Mouse (Mus musculus) B cell, adult (primary cell): ENCODE data around the gene Il23a. TPM values are rescaled to one million over a fixed set of nuclear protein-coding genes. Genes with fewer than 3 reads are reported as not detected.

ENCODE experiments used
- total RNA-seq: library from RNA; stranded (reverse); gene quantifications from 4 replicates; pipeline ENCODE4 v1.2.4, GENCODE M21; 2023; ENCODE audit not compliant: inconsistent age

The Il23a gene
- total RNA-seq: 0.30 TPM in 1 of 4 replicates, not detected in the others

DNA sequence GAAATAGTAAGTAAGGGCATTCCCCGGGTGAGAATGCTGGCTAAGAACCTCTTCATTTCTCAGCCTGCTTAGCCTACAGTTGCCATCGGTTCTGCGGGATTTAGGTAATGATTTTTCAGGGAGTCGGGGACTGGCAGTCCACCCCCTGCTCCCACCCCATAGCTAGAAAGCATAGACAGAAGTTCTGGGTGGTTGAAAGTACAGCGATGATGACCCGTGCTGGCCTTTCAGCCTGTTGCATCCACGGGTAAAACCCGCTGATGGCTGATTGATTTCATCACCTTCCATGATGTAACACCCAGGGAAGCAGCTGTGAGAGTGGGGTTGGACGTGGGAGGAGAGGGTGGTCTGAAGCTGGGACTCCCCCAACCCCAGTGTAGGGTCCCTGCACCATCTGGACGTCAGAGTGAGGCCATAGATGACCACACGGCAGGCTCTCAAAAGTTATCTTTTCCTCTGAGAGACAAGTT, at the start of gene Il23a:
Il23a (minus strand) TSS at position 51 of the 470 bp plus-strand sequence.

DNA sequence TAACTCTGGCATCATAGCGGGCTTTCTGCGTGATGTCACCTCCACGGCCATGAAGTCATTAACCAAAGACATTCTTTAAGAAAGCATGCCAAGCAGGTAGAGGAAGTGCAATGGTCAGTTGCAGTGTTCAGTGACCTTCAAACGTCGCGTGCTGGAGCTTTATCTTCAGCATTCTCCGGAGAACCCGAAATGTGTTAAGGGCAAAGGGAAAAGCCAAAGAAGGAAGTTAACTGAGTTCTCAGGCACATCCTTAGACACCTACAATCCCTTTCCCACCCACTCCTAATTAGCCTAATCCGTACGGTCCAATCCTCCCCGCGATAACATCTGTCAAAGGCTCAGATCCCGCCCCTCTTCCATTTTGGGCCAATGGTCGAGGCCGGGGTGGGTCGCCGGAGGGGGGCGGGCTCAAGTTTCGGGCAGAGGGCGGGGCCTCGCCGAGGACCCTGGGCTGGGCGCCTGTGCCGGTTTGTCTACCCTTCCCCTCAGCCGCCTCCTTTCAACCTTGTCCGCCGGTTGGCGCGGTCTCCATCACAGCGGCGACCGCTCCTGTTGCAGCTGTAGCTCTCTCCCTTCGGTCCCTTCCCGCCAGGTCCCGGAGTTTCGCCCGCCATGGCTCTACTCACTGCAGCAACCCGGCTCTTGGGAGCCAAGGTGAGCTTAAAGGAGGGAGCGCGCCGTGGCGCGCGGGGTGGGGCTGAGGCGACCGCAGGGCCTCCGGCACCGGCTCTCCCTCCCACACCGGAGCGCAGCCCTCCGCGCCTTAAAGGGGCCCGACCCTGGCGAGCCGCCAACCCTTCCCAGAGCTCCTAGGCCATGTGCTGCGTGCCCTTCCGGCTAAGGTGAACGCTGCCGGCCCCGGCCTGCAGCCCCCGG, 39.0 kb upstream of the Il23a start, which contains the start of gene Cs:
Cs (plus strand) TSS at position 429 of the 876 bp plus-strand sequence.

DNA sequence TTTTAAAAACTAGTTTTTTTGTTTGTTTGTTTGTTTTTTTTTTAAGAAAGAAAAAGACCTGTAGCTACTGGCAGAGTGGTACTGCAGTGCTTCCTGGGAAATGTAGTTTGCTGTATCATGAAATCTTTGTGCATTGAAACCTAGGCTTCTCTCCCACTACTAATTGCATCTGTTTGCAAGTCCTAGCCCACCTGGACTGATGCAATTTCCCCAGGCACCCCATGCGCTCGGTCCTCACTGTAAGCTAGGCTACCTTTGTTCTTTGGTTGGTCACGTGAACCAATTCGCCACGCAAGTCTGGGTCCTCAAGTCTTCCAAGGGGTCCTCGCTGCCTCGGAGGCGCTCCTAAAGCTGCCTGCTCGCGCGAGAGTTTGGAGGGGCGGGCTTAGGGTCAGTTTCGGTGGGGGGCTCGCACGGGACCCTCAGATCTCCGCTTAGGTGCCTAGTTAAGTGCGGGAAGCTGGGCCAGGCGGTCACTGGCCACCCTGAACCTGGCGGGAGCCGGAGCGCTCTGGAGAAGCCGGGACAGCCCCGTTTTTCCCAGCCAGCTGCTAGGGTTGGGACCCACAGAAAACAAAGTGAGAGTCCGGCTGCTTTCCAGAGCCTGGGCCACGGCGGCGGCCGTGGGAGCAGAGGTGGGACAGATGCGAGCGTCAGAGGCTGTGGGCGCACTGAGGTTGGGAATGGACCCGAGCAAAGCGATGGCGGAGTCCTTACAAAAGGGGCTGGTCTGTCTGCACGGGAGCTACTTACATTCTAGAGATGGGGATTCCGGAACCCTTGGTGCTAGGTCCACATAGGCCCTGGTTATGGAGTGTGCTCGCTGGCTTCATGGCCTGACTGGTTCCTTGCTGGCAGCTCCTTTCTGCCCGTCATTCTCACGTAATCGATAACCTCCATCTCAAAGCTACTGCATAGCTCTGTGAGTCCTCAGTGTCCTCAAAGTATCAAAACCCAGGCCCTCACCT, 23.9 kb upstream of the Il23a start, which contains the start of gene Cnpy2:
Cnpy2 (plus strand) TSS at position 319 of the 968 bp plus-strand sequence.

DNA sequence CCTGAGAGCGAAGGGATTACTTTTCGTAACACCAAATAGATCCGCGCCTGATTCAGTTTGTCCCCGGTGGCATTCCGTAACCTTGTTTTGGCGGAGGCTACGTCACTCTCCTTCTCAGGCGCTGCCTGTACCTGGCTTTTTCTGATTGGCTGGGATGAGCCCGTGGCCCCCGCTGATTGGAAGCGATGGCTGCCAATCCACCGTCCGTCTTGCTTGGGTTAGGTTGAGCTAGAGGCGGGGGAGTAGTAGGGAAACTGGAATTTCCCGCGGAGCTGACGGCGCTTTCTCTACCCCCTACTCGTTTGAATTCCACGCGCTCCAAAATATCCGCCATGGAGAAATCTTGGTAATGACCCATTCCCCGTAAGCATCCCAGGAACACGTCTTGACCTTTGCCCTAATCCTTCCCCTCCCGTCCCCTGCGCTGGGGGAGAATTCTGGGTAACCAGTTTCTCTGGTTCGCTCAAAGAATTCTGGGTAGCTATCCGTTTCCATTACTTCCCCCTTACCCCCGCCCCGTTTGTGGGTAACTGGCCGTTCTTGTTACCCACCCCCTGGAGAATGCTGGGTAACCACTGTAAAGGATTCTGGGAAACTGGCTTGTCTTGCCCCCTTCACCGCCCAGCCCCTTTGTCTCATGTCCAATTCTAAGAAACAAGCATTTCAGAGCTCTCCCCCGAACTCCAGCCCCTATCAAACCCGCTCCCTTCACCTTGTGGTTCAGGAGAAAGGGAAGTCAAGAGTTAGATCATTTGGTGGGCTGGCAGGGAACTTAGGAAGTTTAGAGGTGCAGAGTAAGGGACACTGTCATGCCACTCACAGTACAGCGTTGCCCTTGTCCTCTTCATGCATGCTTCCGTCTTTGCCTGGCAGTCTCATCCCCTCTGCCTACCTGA, 4.8 kb upstream of the Il23a start, which contains the start of gene Pan2:
Pan2 (plus strand) TSS at position 210 of the 896 bp plus-strand sequence.

DNA sequence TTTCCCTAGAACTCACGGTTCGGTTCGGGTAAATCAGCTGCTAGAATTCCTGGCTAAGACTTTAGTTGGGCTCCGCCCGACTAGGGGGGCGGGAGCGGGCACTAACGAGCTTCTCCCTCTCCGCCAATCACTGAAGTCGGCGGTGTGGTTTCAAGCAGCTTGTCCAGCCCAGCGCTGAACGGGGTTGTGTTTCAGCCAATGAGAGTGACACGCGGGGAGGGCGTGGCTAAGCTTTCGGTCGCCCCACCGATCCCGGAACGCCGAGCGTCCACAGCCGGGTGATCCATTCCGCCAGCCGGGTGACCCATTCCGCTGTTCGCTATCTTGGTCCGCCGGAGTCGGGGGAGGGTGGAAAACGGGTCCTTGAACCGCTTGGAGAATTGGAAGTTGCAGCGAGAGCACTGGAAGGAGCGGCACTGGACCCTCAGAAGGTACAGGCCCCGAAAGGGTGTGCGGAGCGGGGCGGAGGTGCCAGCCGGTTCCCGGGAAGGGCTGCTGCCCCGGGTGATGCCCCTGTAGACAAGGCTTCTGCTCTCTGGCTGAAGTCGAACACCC, 28.2 kb downstream of the Il23a start, which contains the start of gene Stat2:
Stat2 (plus strand) TSS at position 273 of the 555 bp plus-strand sequence.

DNA sequence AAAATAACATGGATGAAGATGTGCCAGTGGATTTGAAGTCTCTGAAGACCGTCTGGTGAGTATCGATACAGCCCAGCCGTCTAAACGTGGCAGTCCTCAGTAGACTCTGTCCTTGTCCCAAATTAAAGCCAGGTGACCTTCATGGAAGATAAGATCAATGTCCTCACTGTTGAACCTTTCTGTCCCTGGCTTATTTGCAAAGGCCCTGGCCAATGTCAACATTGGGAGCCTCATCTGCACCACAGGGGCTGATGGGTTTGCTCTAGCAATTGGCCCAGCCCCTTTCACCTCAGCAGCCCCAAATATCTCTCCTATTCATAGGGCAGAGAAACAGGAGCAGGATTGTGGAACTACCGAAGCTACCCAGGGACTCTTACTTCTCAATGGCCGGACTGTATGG, 30.2 kb downstream of the Il23a start, which contains the start of gene Apof:
Apof (plus strand) TSS at position 301 of the 400 bp plus-strand sequence.

DNA sequence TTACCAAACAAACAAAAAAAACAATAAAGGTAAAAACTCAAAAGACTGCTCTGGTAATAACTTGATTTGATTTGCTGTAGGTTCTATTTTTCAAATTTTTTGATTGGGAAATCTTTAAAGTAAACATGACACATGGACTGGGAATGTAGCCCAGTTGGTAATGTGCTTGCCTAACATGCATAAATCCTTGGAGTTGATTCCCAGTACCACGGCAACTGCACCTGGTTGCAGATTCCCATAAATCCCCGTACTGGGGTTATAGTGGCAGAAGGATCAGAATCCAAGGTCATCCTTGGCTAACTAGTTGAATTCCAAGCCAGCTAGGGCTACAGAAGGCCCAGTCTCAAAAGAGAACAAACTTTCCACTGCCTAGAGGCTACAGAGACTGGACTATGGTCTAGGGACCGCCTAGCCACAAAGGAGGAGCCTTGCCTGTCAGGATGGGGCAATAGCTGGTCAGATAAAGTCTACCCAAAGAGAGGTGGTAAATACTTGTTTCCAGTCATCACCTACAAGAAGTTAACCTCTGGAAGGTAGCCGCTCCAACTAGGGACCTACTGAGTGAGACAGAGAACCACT, 44.8 kb downstream of the Il23a start, which contains the start of gene Apon:
Apon (plus strand) TSS at position 420 of the 579 bp plus-strand sequence.

Other genes starting within 250 kb of the Il23a start
- gene Ptges3, start 239.8 kb downstream of the Il23a start, total RNA-seq: 125 to 138 TPM (median 132 TPM) in 4 replicates
- gene Atp5b, start 215.5 kb downstream of the Il23a start, total RNA-seq: 578 to 690 TPM (median 600 TPM) in 4 replicates
- 114 to 132 TPM (median 129 TPM) in 4 replicates for gene Baz2a, start 207.2 kb downstream of the Il23a start, total RNA-seq
- 46.0 to 52.1 TPM (median 47.1 TPM) in 4 replicates for gene Rbms2, start 118.5 kb downstream of the Il23a start, total RNA-seq
- not detected in 4 replicates for gene Gls2, start 104.3 kb downstream of the Il23a start, total RNA-seq
- 12.9 to 16.0 TPM (median 15.8 TPM) in 4 replicates for gene Spryd4, start 86.9 kb downstream of the Il23a start, total RNA-seq
- not detected in 4 replicates for gene Mip, start 72.9 kb downstream of the Il23a start, total RNA-seq
- 11.7 to 20.7 TPM (median 15.9 TPM) in 4 replicates for gene Timeless, start 66.7 kb downstream of the Il23a start, total RNA-seq
- 0.48 TPM in 1 of 4 replicates, not detected in the others for gene Apon, start 44.7 kb downstream of the Il23a start, total RNA-seq
- 0.54 to 2.0 TPM (median 0.83 TPM) in 4 replicates for gene Apof, start 30.1 kb downstream of the Il23a start, total RNA-seq
- gene Stat2, start 28.2 kb downstream of the Il23a start, total RNA-seq: 109 to 134 TPM (median 120 TPM) in 4 replicates
- gene Pan2, start 4.6 kb upstream of the Il23a start, total RNA-seq: 57.7 to 65.1 TPM (median 61.2 TPM) in 4 replicates
- gene Cnpy2, start 23.7 kb upstream of the Il23a start, total RNA-seq: 19.3 to 27.7 TPM (median 21.7 TPM) in 4 replicates
- 105 to 106 TPM (median 105 TPM) in 4 replicates for gene Cs, start 39.0 kb upstream of the Il23a start, total RNA-seq
- gene Coq10a, start 70.2 kb upstream of the Il23a start, total RNA-seq: 29.6 to 36.9 TPM (median 33.0 TPM) in 4 replicates
- 66.2 to 68.1 TPM (median 67.1 TPM) in 4 replicates for gene Ankrd52, start 78.4 kb upstream of the Il23a start, total RNA-seq
- 0.83 TPM in 1 of 4 replicates, not detected in the others for gene Slc39a5, start 102.5 kb upstream of the Il23a start, total RNA-seq
- 49.3 to 60.3 TPM (median 54.7 TPM) in 4 replicates for gene Nabp2, start 112.7 kb upstream of the Il23a start, total RNA-seq
- gene Rnf41, start 112.9 kb upstream of the Il23a start, total RNA-seq: 58.7 to 71.1 TPM (median 64.1 TPM) in 4 replicates
- 149 to 158 TPM (median 152 TPM) in 4 replicates for gene Smarcc2, start 160.5 kb upstream of the Il23a start, total RNA-seq
- gene Myl6, start 195.4 kb upstream of the Il23a start, total RNA-seq: 518 to 597 TPM (median 546 TPM) in 4 replicates
- 0.67 to 0.69 TPM in 2 of 4 replicates, not detected in the others for gene Myl6b, start 199.9 kb upstream of the Il23a start, total RNA-seq
- 238 to 249 TPM (median 246 TPM) in 4 replicates for gene Esyt1, start 227.1 kb upstream of the Il23a start, total RNA-seq
- gene Zc3h10, start 249.0 kb upstream of the Il23a start, total RNA-seq: 80.4 to 85.9 TPM (median 83.5 TPM) in 4 replicates